Mouse (Mus musculus) limb, embryonic 14.5 days (tissue): ENCODE data around the gene Ap1g2. TPM values are rescaled to one million over a fixed set of nuclear protein-coding genes. Genes with fewer than 3 reads are reported as not detected.

ENCODE experiments used
- ATAC-seq: fragments of 200-750 bp; cut with Nextera tagmentation; 2 replicates; pipeline ENCODE4 v1.8.0; 2017; ENCODE audit warnings: low read depth, moderate number of reproducible peaks, moderate TSS enrichment; ENCODE audit not compliant: low FRiP score
- DNase-seq: peaks from one replicate; pipeline ENCODE4 v3.0.0-alpha.2; 2015; ENCODE audit warnings: low spot score
- H3K27ac ChIP-seq: fragments of 300-500 bp; sonication (generic); replicated peaks from 2 replicates; pipeline ENCODE4 v1.5.1; 2014; ENCODE audit warnings: low read depth, mild to moderate bottlenecking, low read length, moderate library complexity, mixed read lengths
- H3K27me3 ChIP-seq: fragments of 300-500 bp; sonication (generic); 2 replicates; pipeline ENCODE4 v1.6.1; 2014; ENCODE audit warnings: low read length, mixed read lengths; ENCODE audit not compliant: control insufficient read depth, insufficient read depth
- H3K36me3 ChIP-seq: fragments of 300-500 bp; sonication (generic); 2 replicates; pipeline ENCODE4 v1.6.1; 2014; ENCODE audit warnings: mild to moderate bottlenecking, low read length, moderate library complexity, mixed read lengths; ENCODE audit not compliant: control insufficient read depth, insufficient read depth
- H3K4me1 ChIP-seq: fragments of 300-500 bp; sonication (generic); 2 replicates; pipeline ENCODE4 v1.6.1; 2014; ENCODE audit warnings: antibody characterized with exemption, low read length, mixed read lengths; ENCODE audit not compliant: control insufficient read depth, insufficient read depth
- H3K4me2 ChIP-seq: fragments of 300-500 bp; sonication (generic); replicated peaks from 2 replicates; pipeline ENCODE4 v1.6.1; 2014; ENCODE audit warnings: low read depth, mild to moderate bottlenecking, low read length, moderate library complexity; ENCODE audit not compliant: severe bottlenecking
- H3K4me3 ChIP-seq: fragments of 300-500 bp; sonication (generic); replicated peaks from 2 replicates; pipeline ENCODE4 v1.5.1; 2014; ENCODE audit warnings: low read length
- H3K9ac ChIP-seq: fragments of 300-500 bp; sonication (generic); 2 replicates; pipeline ENCODE4 v1.6.1; 2014; ENCODE audit warnings: mild to moderate bottlenecking, low read depth, low read length, moderate library complexity; ENCODE audit not compliant: severe bottlenecking
- H3K9me3 ChIP-seq: fragments of 300-500 bp; sonication (generic); 2 replicates; pipeline ENCODE4 v1.6.1; 2016; ENCODE audit warnings: low read length; ENCODE audit not compliant: control insufficient read depth
- POLR2A ChIP-seq: fragments of 200-500 bp; IDR thresholded peaks from 2 replicates; pipeline ENCODE4 v1.8.0; 2012; ENCODE audit warnings: inconsistent platforms, mild to moderate bottlenecking, moderate library complexity, borderline replicate concordance; ENCODE audit not compliant: insufficient read depth, insufficient read length; ENCODE audit errors: extremely low read depth
- WGBS: fragments of 180-500 bp; shearing (Covaris S2); extraction: QIAGEN DNeasy Blood & Tissue Kit; methylation state at CpG from one replicate; pipeline ENCODE4 v1.1.7; 2014; 5-methylcytosine and 5-hydroxymethylcytosine counted together
- polyA plus RNA-seq, 2 experiments: library from polyadenylated mRNA; depleted of rRNA in 1 of 2; stranded (reverse) in 1 of 2; unstranded in 1 of 2; fragments of >200 nt; fragmentation: Nextera tagmentation in 1 of 2; extraction: Ambion mirVana in 1 of 2; gene quantifications; 2 replicates each; pipeline versions ENCODE4 v1.2.1 to v1.2.3; 2012 to 2014

The Ap1g2 gene
- polyA plus RNA-seq, 2 experiments, result 20.4 to 22.9 TPM

DNA sequence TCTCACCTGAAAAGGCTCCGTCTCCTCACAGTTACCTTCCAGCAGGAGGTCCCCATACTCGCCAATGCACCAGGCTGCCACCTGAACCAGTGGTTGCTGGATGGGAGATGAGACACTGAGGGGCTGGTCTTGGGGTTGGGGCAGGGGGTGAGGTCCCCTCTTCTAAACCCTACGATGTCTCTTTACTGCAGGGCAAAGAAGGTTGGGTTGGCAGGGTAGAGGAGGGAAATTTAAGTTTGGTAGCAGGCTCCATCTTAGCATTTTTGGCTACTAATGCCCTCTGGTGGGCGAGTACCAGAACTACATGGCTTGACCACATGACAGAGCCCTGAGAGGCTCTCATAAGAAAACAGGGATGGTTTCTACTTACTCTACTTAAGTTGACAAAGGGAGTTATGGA lies 4.8 kb downstream of the Ap1g2 start:
- peaks cover 30% of the 10 kb centered on the region for H3K36me3 ChIP-seq
- 54% methylated on average over 4 of the region's 4 CpGs for WGBS
- no peak for ATAC-seq
- no peak for TF ChIP-seq POLR2A
- peaks cover 7% of the 10 kb centered on the region for H3K4me1 ChIP-seq
- H3K4me2 ChIP-seq, result no peak overlapping the region
- peak; percentile 63 for DNase-seq
- H3K9ac ChIP-seq, result no peak overlapping the region
- no peak overlapping the region for H3K27ac ChIP-seq
- H3K9me3 ChIP-seq, result no peaks in the 10 kb centered on the region
- no peaks in the 10 kb centered on the region for H3K27me3 ChIP-seq
- no peak overlapping the region for H3K4me3 ChIP-seq

DNA sequence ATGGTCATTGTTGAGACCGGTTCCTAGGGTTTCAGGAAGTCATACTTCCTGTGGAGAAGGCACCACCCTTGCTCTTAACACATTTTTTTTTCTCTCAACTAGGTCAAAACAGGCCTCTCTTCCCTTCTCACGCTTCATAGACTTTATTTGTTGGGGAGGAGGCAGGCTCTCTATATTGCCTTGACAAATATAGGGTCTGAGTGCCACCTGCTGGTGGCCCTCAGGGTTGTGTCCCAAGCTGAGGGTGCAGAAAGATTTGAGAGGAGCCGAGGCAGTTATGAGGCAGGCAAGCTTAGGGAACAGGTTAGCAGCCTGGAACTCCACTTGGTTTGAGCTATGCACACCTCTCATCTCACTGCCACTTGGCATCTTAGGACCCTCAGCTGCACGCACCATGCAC lies 8.3 kb downstream of the Ap1g2 start:
- Histone ChIP-seq H3K27ac (no peak overlapping the region), H3K4me3 (no peak overlapping the region), H3K36me3 (peaks cover 30% of the 10 kb centered on the region), H3K4me2 (no peak overlapping the region), H3K27me3 (no peaks in the 10 kb centered on the region), H3K9ac (no peak overlapping the region), H3K9me3 (no peaks in the 10 kb centered on the region), H3K4me1 (peaks cover 9% of the 10 kb centered on the region)
- DNase-seq (no peak), ATAC-seq (no peak)
- TF ChIP-seq POLR2A, result no peak
- WGBS, result 50% methylated on average over 4 of the region's 4 CpGs

DNA sequence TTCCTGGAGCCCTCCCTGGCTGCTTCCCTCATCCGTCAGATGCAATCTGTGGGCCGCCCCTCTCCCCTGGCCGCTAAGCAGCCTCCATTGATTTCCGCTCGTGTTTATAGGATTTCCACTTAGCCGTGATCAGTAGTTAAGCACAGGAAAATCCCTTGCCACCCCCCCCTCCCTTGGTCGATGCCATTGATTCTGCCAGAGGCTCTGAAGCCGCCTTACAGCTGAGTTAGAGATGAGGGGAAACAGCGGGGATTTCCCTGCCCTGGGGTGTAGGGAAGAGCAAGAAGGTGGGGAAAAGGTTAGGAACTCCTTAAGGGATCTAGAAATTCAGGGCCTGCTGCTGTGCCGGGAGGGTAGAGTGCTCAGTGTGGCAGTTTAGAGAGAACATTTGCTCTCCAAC lies 8.7 kb downstream of the Ap1g2 start:
- Histone ChIP-seq H3K9ac (no peak overlapping the region), H3K36me3 (peaks cover 30% of the 10 kb centered on the region), H3K27me3 (no peaks in the 10 kb centered on the region), H3K9me3 (no peaks in the 10 kb centered on the region), H3K4me3 (no peak overlapping the region), H3K27ac (no peak overlapping the region), H3K4me1 (peaks cover 9% of the 10 kb centered on the region), H3K4me2 (no peak overlapping the region)
- WGBS, result 75% methylated on average over 10 of the region's 10 CpGs
- no peak for TF ChIP-seq POLR2A
- ATAC-seq, result no peak
- DNase-seq, result no peak

DNA sequence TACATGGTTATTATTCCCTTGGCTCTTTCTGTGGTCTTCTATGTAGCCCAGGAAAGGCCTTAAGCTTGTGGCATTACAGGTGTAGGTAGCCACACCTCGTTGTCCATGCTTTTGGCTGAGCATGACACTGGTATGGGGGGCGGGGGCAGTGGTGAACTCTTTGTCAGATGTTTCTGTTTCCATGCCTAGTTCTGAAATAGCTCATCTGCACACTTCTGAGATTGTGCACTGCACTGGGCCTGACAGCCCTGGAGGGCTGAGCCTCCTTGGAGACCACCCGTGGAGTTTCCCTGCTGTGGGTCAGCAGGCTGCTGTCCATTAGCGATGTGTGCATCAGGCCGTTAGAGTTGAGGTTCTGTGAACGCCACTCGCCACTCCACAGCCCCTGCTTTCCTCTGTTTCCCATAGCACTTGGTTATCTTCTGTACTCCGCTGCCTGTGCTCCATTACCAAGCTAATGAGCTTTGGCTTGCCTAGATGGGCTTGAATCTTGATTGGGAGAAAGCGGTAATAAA lies 9.8 kb downstream of the Ap1g2 start:
- Histone ChIP-seq H3K4me2 (no peak overlapping the region; the same call in 1 of the 2 replicates), H3K4me1 (peaks cover 9% of the 10 kb centered on the region), H3K27ac (no peak overlapping the region), H3K27me3 (no peaks in the 10 kb centered on the region), H3K9ac (no peak overlapping the region), H3K9me3 (no peaks in the 10 kb centered on the region), H3K36me3 (peaks cover 30% of the 10 kb centered on the region), H3K4me3 (no peak overlapping the region)
- no peak for TF ChIP-seq POLR2A
- no peak for DNase-seq
- ATAC-seq, result no peak
- whole genome bisulfite sequencing, result 67% methylated on average over 9 of the region's 9 CpGs

DNA sequence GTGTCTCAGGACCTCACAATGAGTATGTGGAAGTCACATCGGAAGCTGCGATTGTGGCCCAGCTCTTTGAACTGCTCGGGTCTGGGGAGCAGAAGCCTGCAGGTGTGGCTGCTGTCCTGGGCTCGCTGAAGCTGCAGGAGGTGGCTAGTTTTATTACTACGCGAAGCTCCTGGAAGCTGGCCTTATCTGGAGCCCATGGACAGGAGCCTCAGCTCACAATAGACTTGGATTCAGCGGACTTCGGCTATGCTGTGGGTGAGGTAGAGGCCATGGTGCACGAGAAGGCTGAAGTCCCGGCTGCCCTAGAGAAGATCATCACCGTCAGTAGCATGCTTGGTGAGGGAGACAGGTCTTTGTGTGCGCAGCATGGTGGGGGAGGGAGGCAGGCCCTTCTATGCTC lies 10.7 kb downstream of the Ap1g2 start:
- TF ChIP-seq POLR2A, result no peak
- Histone ChIP-seq H3K36me3 (peaks cover 25% of the 10 kb centered on the region), H3K9me3 (no peaks in the 10 kb centered on the region), H3K4me3 (peak overlapping the region; percentile 67), H3K9ac (peak overlapping the region; percentile 71; the same call in 1 of the 2 replicates), H3K27ac (no peak overlapping the region), H3K4me1 (peaks cover 16% of the 10 kb centered on the region), H3K27me3 (no peaks in the 10 kb centered on the region), H3K4me2 (peak overlapping the region; percentile 67)
- ATAC-seq, result no peak
- 69% methylated on average over 12 of the region's 12 CpGs for WGBS
- no peak for DNase-seq

DNA sequence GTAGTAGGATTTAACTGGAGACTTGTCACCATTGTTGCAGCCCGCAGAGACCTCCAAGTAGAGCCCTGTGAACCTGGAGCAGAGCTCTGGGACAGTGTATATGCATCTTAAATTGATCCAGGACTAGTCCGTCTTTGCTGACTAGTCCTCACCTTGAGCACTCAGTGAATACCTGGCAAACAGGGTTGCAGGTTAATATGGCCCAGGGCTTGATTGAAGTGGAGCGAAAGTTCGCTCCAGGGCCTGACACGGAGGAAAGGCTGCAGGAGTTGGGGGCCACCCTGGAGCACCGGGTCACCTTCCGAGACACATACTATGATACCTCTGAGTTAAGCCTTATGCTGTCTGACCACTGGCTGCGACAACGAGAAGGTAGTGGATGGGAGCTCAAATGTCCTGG lies 11.1 kb downstream of the Ap1g2 start:
- ATAC-seq, result no peak
- H3K27ac ChIP-seq, result no peak overlapping the region; the same call in 1 of the 2 replicates

More for the DNA sequence above, 11.1 kb downstream of the Ap1g2 start:
- Histone ChIP-seq H3K4me3 (peak overlapping the region; percentile 67), H3K4me2 (peak overlapping the region; percentile 67), H3K27me3 (no peaks in the 10 kb centered on the region), H3K9me3 (no peaks in the 10 kb centered on the region), H3K9ac (peak overlapping the region; percentile 71), H3K36me3 (peaks cover 22% of the 10 kb centered on the region), H3K4me1 (peaks cover 20% of the 10 kb centered on the region)
- DNase-seq, result no peak
- WGBS, result 55% methylated on average over 9 of the region's 9 CpGs
- TF ChIP-seq POLR2A, result no peak
